Mouse (Mus musculus): ENCODE results near the gene Ripor1.
A peak's percentile ranks its signal among the peaks of the same experiment; 100 is the strongest.

Ripor1 gene

DNA sequence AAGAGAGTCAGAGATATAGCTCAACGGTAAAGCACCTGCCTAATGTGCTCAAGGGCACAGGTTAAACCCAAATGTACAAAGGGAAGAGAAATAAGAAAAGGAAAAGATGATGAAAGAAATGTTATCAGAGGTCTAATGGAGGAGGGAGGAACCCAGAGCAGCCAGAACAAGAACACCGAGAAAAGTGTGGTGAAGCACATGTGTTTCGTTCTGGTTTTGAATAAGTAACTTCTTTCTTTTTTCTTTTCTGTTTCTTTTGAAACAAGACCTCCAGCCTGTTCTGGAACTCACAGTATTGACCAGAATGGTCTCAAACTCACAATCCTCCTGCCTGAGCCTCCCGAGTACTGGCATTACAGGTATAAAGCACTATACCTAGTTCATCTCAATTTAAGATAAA, 24.3 kb downstream of the Ripor1 start:
- no peak for DNase-seq (ENCODE audit: low spot score)

GRCm38 (mm10) chr8:105634771-105635458, 29.9 kb downstream of the Ripor1 start:
- no peak for DNase-seq (ENCODE audit: low spot score)

GRCm38 (mm10) chr8:105635481-105635880, 30.4 kb downstream of the Ripor1 start:
- no peak for DNase-seq (ENCODE audit: low spot score)

GRCm38 (mm10) chr8:105636018-105636962, 31.2 kb downstream of the Ripor1 start, which contains the start of gene Ctcf:
TSS of gene Ctcf (plus strand) at chr8:105636568.
- DNase-seq (ENCODE audit: low spot score), result peak; percentile 89

- no peak for DNase-seq (ENCODE audit: low spot score)
Observed at GRCm38 (mm10) chr8:105636963-105637510, 32.0 kb downstream of the Ripor1 start, which contains the start of gene Agrp. TSS of gene Agrp (minus strand) at chr8:105637393.

GRCm38 (mm10) chr8:105637601-105638041, 32.6 kb downstream of the Ripor1 start:
- DNase-seq (ENCODE audit: low spot score), result no peak

GRCm38 (mm10) chr8:105638510-105638909, 33.5 kb downstream of the Ripor1 start:
- DNase-seq (ENCODE audit: low spot score), result no peak

- no peak for DNase-seq (ENCODE audit: low spot score)
Observed at GRCm38 (mm10) chr8:105639835-105640234, 34.8 kb downstream of the Ripor1 start.

GRCm38 (mm10) chr8:105640511-105640910, 35.5 kb downstream of the Ripor1 start:
- DNase-seq (ENCODE audit: low spot score), result no peak

GRCm38 (mm10) chr8:105645205-105645604, 40.1 kb downstream of the Ripor1 start:
- no peak for DNase-seq (ENCODE audit: low spot score)

DNA sequence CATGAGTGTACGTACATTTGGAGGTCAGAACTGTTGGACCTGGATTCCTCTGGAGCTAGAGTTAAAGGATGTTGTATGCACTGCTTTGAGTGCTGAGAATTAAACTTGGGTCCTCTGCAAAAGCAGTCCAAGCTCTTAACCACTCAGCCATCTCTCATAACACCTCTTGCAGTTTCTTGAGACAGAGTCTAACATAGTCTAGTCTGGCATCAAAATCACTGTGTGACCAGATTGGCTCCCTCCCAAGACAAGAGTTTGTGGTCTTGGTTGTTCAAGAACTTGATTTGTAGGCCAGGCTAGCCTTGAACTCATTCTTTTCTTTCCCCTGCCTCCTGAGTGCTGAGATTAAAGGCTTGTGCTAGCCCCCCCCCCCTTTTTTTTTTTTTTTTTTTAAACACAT, 43.9 kb downstream of the Ripor1 start:
- no peak for DNase-seq (ENCODE audit: low spot score)

GRCm38 (mm10) chr8:105657641-105658040, 52.6 kb downstream of the Ripor1 start:
- no peak for DNase-seq (ENCODE audit: low spot score)

GRCm38 (mm10) chr8:105661167-105661566, 56.1 kb downstream of the Ripor1 start:
- DNase-seq (ENCODE audit: low spot score), result no peak
